Mouse (Mus musculus) kidney, postnatal 14 days (tissue): ENCODE measurements around the gene Pcsk4.

Source experiments
- DNase-seq: peaks from one replicate; pipeline ENCODE4 v3.0.0; 2022; ENCODE audit warnings: mixed read lengths

Pcsk4 gene

GRCm38 (mm10) chr10:80321670-80322581 lies 7.4 kb downstream of the Pcsk4 start:
- DNase-seq, result no peak

GRCm38 (mm10) chr10:80321014-80321669 lies 8.2 kb downstream of the Pcsk4 start:
- DNase-seq, result no peak

- peak; percentile 95 for DNase-seq
Measured at GRCm38 (mm10) chr10:80320340-80320760, 8.9 kb downstream of the Pcsk4 start, which contains the start of gene 2310011J03Rik. Gene 2310011J03Rik, minus strand, starts transcription at chr10:80320537.

- DNase-seq, result no peak
Measured at GRCm38 (mm10) chr10:80317011-80317410, 12.3 kb downstream of the Pcsk4 start.

GRCm38 (mm10) chr10:80316359-80316781 lies 12.9 kb downstream of the Pcsk4 start:
- no peak for DNase-seq

GRCm38 (mm10) chr10:80315315-80315714 lies 14.0 kb downstream of the Pcsk4 start:
- no peak for DNase-seq

GRCm38 (mm10) chr10:80314494-80315001 lies 14.8 kb downstream of the Pcsk4 start:
- no peak for DNase-seq

GRCm38 (mm10) chr10:80313627-80314201 lies 15.6 kb downstream of the Pcsk4 start:
- no peak for DNase-seq

GRCm38 (mm10) chr10:80312586-80313504 lies 16.5 kb downstream of the Pcsk4 start:
- no peak for DNase-seq

- DNase-seq, result no peak
Measured at GRCm38 (mm10) chr10:80311560-80311959, 17.7 kb downstream of the Pcsk4 start.

- peak; percentile 53 for DNase-seq
Measured at GRCm38 (mm10) chr10:80304862-80305261, 24.4 kb downstream of the Pcsk4 start.

- DNase-seq, result no peak
Measured at GRCm38 (mm10) chr10:80304458-80304857, 24.8 kb downstream of the Pcsk4 start.

- peak; percentile 85 for DNase-seq
Measured at GRCm38 (mm10) chr10:80302471-80302881, 26.8 kb downstream of the Pcsk4 start.

GRCm38 (mm10) chr10:80302082-80302355 lies 27.3 kb downstream of the Pcsk4 start:
- DNase-seq, result no peak

- DNase-seq, result no peak
Measured at GRCm38 (mm10) chr10:80301256-80302081, 27.8 kb downstream of the Pcsk4 start.

- DNase-seq, result no peak
Measured at GRCm38 (mm10) chr10:80300672-80301181, 28.6 kb downstream of the Pcsk4 start.

- DNase-seq, result no peak
Measured at GRCm38 (mm10) chr10:80299824-80300223, 29.5 kb downstream of the Pcsk4 start.

GRCm38 (mm10) chr10:80299301-80299700 lies 30.0 kb downstream of the Pcsk4 start:
- DNase-seq, result no peak

GRCm38 (mm10) chr10:80298571-80299281 lies 30.6 kb downstream of the Pcsk4 start:
- DNase-seq, result no peak

GRCm38 (mm10) chr10:80297526-80298133 lies 31.7 kb downstream of the Pcsk4 start:
- no peak for DNase-seq
